Mouse (Mus musculus) neural tube, embryonic 12.5 days (tissue): Measurements from ENCODE around the gene Tnfsf18. TPM values are rescaled to one million over a fixed set of nuclear protein-coding genes. Genes with fewer than 3 reads are reported as not detected.
A peak's percentile ranks its signal among the peaks of the same experiment; 100 is the strongest.

Experiments used
- ATAC-seq: fragments of 200-750 bp; cut with Nextera tagmentation; 2 replicates; pipeline ENCODE4 v1.8.0; 2017; ENCODE audit warnings: low read depth, mild to moderate bottlenecking, moderate TSS enrichment, moderate library complexity; ENCODE audit not compliant: low FRiP score
- H3K27ac ChIP-seq: fragments of 300-500 bp; sonication (generic); 2 replicates; pipeline ENCODE4 v1.5.1; 2016
- H3K27me3 ChIP-seq: fragments of 300-500 bp; sonication (generic); replicated peaks from 2 replicates; pipeline ENCODE4 v1.6.1; 2016; ENCODE audit warnings: mild to moderate bottlenecking
- H3K36me3 ChIP-seq: fragments of 300-500 bp; sonication (generic); 2 replicates; pipeline ENCODE4 v1.6.1; 2016; ENCODE audit warnings: mild to moderate bottlenecking
- H3K4me1 ChIP-seq: fragments of 300-500 bp; sonication (generic); 2 replicates; pipeline ENCODE4 v1.6.1; 2016
- H3K4me2 ChIP-seq: fragments of 300-500 bp; sonication (generic); replicated peaks from 2 replicates; pipeline ENCODE4 v1.6.1; 2016; ENCODE audit warnings: mild to moderate bottlenecking
- H3K4me3 ChIP-seq: fragments of 300-500 bp; sonication (generic); 2 replicates; pipeline ENCODE4 v1.5.1; 2016
- H3K9ac ChIP-seq: fragments of 300-500 bp; sonication (generic); 2 replicates; pipeline ENCODE4 v1.6.1; 2016; ENCODE audit warnings: mild to moderate bottlenecking
- H3K9me3 ChIP-seq: fragments of 300-500 bp; sonication (generic); 2 replicates; pipeline ENCODE4 v1.6.1; 2016; ENCODE audit warnings: mild to moderate bottlenecking
- WGBS: fragments of 180-500 bp; shearing (Covaris S2); methylation state at CpG from one replicate; pipeline ENCODE4 v1.1.7; 2016; 5-methylcytosine and 5-hydroxymethylcytosine counted together
- polyA plus RNA-seq: library from polyadenylated mRNA; unstranded; fragments of >200 nt; fragmentation: Nextera tagmentation; extraction: Ambion mirVana; gene quantifications from 2 replicates; pipeline ENCODE4 v1.2.1, GENCODE M21; 2016

Gene Tnfsf18
- polyA plus RNA-seq: 0.09 TPM in 2 replicates

DNA sequence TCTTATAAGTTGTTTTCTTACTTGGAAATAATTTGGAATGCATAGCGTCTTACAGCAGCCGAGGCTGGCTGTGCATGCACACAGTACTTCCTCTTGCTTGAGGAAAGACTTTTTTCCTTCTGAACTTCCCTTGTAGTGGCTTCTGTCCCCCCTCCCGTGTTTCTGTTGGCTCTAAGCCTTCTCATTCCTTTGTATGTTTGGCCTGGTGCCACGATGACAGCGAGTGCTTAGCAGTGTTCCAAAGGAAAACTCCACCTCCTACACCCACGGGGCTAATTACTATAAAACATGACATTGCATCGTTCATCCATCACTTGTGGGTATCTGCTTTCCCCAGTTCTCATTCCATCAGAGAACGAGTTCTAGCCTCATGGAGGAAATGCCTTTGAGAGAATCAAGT is at the start of gene Tnfsf18:
TSS of gene Tnfsf18 (plus strand) at position 313 of the 400 bp plus-strand sequence.
- Histone ChIP-seq H3K27me3 (no peaks in the 10 kb centered on the region), H3K9ac (no peak within 1 kb of the TSS), H3K4me2 (no peak within 1 kb of the TSS), H3K4me3 (no peak within 1 kb of the TSS), H3K4me1 (no peaks in the 10 kb centered on the region), H3K36me3 (no peaks in the 10 kb centered on the region), H3K9me3 (no peaks in the 10 kb centered on the region), H3K27ac (no peak within 1 kb of the TSS)
- no peak for ATAC-seq
- 58% methylated on average over 8 of the region's 8 CpGs for WGBS

DNA sequence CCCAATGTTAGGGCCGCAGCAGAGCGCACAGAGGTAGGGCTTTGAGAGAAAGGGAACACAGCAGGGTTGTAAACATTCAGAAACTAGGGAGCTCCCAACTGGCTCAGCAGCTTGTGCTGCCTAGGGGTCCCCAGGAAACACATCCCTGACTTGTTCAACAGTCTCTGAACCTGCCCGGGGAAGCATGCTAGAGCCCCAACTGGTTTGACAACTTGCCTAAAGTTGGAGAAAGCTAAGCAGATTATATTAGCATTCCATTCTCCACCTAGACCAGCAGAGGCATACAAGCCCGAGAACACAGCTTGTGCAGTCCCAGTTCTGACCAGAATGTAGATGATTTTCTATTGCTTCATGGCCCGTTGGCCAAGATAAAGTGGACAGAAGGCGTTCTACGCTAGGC is 49.6 kb upstream of the Tnfsf18 start:
- Histone ChIP-seq H3K4me1 (0 out of 2 replicates have a peak, but pooled peaks cover 8% of the 10 kb centered on the region), H3K4me2 (no peak overlapping the region), H3K9me3 (no peaks in the 10 kb centered on the region), H3K27ac (no peak overlapping the region), H3K4me3 (no peak overlapping the region), H3K36me3 (no peaks in the 10 kb centered on the region), H3K27me3 (no peaks in the 10 kb centered on the region), H3K9ac (no peak overlapping the region)
- ATAC-seq: 0 out of 2 replicates have a peak, but pooled peaks have one; percentile 25
- WGBS: 61% methylated on average over 7 of the region's 7 CpGs

DNA sequence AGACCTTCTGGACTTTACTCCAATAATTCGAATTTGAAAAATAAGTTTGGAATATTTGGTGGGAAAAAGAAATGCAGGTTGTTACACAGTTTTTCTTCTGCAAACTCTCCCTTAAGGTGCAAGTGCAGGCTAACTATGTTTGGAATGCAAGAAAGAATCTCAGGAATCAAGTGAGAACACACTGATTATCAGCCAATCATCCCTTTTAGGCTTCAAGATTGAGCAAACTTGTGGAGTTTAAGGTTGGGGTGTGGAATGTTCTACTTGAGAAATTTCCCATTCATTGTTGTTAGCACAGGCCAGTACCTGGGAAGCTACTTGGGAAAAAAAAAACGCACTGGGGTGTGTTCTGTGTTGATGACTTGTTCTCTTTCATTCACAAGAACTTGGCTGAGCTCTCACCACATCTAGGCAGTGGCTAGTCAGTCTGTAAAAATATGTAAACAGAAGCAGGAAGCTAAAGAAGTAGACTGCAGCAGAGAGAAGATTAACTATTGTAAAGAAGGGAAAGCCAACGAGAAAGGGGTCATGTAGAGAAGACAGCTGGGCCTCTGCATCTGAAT is 42.7 kb upstream of the Tnfsf18 start:
- Histone ChIP-seq H3K4me2 (no peak overlapping the region), H3K4me3 (no peak overlapping the region), H3K27ac (no peak overlapping the region), H3K27me3 (no peaks in the 10 kb centered on the region), H3K9me3 (no peaks in the 10 kb centered on the region), H3K4me1 (no peaks in the 10 kb centered on the region), H3K9ac (no peak overlapping the region), H3K36me3 (no peaks in the 10 kb centered on the region)
- 55% methylated on average over 3 of the region's 3 CpGs for WGBS
- ATAC-seq: no peak

DNA sequence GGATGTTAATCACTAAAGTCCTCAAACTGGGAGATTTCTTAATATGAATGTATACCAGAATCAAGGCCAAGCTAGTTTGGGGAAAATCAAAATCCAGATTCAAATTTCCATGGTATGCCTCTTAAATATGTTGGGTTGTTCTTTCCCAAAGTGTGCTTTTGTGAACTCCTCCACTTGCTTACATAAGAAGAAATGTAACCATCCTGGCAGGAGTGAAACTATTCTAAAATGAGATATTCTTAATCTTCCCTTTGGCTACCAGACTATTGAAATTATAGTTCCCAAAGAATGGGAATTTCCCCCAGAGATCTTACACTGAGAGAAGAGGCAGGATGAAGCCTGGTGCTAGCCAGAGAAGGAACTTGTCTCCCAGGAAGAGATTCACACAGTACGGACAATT is 42.2 kb upstream of the Tnfsf18 start:
- Histone ChIP-seq H3K36me3 (no peaks in the 10 kb centered on the region), H3K4me2 (no peak overlapping the region), H3K4me3 (no peak overlapping the region), H3K9ac (no peak overlapping the region), H3K27me3 (no peaks in the 10 kb centered on the region), H3K4me1 (no peaks in the 10 kb centered on the region), H3K9me3 (no peaks in the 10 kb centered on the region), H3K27ac (no peak overlapping the region)
- no peak for ATAC-seq
- 89% methylated on average over 1 of the region's 1 CpGs for WGBS

DNA sequence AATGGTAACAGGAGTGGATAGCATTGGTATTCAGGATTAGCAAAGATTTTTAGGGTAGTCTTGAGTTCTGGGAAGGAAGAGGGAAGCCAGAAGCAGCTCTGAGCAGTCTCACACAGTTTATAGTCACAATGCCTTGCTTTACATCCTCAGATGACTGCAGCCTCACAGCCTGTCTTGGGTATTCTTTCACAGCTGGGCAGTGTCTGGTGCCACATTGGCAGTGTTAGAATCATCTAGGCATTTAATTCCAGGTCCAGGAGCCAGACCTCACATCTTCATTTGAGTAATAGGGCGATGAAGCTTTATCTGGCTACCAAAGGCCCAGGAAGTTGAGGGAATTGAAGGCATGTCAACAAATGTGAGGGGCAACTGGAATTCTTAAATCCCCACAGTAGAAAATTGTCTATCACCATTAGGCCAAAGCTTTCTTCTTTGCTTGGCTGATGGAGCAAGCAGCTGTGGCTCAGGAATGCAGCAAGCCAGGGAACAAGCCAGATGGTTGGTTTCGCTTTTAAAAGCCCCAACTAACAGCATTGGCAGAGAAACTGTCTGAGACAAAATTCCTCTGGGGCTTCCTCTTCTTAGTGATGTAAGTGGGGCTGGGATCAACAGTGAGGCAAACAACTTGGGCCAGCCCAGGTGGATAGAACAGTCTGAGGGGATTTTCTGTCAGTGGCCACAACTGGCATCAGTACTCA is 30.9 kb upstream of the Tnfsf18 start:
- 74% methylated on average over 2 of the region's 2 CpGs for WGBS
- no peaks in the 10 kb centered on the region for H3K27me3 ChIP-seq
- H3K4me1 ChIP-seq: no peaks in the 10 kb centered on the region
- ATAC-seq: no peak
- no peak overlapping the region for H3K4me3 ChIP-seq
- H3K27ac ChIP-seq: no peak overlapping the region
- no peaks in the 10 kb centered on the region for H3K9me3 ChIP-seq
- no peak overlapping the region for H3K9ac ChIP-seq
- no peak overlapping the region for H3K4me2 ChIP-seq
- no peaks in the 10 kb centered on the region for H3K36me3 ChIP-seq

DNA sequence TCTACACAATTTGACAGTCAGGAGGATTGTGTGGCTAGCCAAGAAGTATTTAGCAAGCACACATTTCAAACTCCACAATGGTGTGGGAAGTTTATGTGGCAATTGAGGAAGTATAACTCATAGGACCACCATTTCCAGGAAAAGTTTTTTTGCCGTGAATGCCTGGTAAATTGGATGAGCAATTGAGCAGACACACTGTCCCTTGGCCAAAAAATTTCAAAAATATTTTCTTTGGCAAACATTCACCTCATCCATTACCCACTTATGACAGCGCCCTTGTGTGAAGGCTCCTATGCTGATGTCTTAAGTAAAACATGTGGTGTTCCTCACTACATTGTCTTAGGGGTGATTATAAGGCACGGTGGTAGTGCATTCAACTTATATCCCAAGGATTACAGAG is 17.2 kb upstream of the Tnfsf18 start:
- H3K4me1 ChIP-seq: no peaks in the 10 kb centered on the region
- no peak overlapping the region for H3K4me2 ChIP-seq
- H3K36me3 ChIP-seq: no peaks in the 10 kb centered on the region
- H3K9me3 ChIP-seq: no peaks in the 10 kb centered on the region
- no peak overlapping the region for H3K27ac ChIP-seq
- no peak for ATAC-seq
- 86% methylated on average over 3 of the region's 3 CpGs for WGBS
- no peak overlapping the region for H3K9ac ChIP-seq
- H3K4me3 ChIP-seq: no peak overlapping the region
- no peaks in the 10 kb centered on the region for H3K27me3 ChIP-seq

DNA sequence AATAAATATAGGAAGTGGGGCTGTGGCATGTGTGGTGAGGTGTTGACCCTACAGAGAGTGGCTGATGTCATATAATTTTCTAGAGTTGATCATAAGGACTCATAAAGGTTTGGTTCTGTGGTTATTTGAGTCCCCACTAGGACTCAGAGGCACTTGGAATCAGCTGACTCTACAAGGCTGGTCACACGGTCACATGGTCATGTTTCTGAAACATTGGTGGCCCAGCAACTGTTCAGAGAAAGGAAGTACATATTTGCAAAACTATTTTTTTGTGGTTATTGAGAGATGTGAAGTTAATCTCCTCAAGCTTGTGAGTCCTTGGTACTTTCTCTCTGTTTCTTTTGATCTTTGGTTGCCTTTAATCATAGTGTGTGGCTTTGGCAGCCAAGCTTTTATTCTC is 14.6 kb upstream of the Tnfsf18 start:
- ATAC-seq: no peak
- Histone ChIP-seq H3K27ac (no peak overlapping the region), H3K27me3 (no peaks in the 10 kb centered on the region), H3K36me3 (no peaks in the 10 kb centered on the region), H3K9me3 (no peaks in the 10 kb centered on the region), H3K4me2 (no peak overlapping the region), H3K4me1 (no peaks in the 10 kb centered on the region), H3K4me3 (no peak overlapping the region), H3K9ac (no peak overlapping the region)
- 85% methylated on average over 1 of the region's 1 CpGs for WGBS

DNA sequence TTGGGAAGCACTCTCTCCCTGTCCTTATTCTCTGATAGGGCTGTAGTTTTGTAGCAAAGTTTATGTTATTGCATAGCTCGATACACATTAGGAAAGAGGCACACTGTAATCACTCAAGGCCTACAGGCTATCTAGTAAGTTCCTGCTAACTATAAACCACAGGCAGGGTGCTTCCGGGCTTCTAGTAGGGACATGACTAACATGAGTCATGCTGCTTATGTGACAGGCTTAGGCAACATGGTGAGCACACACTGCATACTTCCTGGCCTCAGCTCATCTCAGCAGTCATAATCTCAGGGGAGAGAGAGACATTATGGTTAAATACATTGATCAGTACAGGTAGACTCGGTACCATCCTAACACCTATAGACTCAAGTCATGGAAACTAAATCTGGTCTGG is 12.2 kb upstream of the Tnfsf18 start:
- ATAC-seq: no peak
- Histone ChIP-seq H3K36me3 (no peaks in the 10 kb centered on the region), H3K4me2 (no peak overlapping the region), H3K4me1 (no peaks in the 10 kb centered on the region), H3K27ac (no peak overlapping the region), H3K9me3 (no peaks in the 10 kb centered on the region), H3K27me3 (no peaks in the 10 kb centered on the region), H3K4me3 (no peak overlapping the region), H3K9ac (no peak overlapping the region)
- 93% methylated on average over 3 of the region's 3 CpGs for WGBS

DNA sequence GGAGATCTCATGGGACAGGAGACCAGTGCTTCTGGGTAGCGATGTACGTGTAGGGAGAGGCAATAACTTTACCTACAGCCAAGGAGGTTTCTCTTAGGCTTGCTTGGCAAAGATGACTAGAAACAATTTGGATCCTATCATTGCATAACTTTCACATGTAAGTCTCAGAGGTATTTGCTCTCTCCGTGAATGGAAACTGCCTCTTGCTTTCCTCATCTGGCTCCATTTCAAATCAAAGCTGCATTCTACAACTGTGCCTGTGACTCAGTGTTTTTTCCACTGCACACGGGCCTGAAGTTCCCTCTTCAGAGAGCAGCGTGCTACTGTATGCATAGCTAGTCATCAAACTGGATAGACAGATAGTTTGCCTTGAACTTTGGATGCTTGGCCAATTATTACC is 7.4 kb upstream of the Tnfsf18 start:
- Histone ChIP-seq H3K4me1 (no peaks in the 10 kb centered on the region), H3K27ac (no peak overlapping the region), H3K27me3 (no peaks in the 10 kb centered on the region), H3K36me3 (no peaks in the 10 kb centered on the region), H3K9me3 (no peaks in the 10 kb centered on the region), H3K4me2 (no peak overlapping the region), H3K4me3 (no peak overlapping the region), H3K9ac (no peak overlapping the region)
- 89% methylated on average over 5 of the region's 5 CpGs for WGBS
- ATAC-seq: no peak

DNA sequence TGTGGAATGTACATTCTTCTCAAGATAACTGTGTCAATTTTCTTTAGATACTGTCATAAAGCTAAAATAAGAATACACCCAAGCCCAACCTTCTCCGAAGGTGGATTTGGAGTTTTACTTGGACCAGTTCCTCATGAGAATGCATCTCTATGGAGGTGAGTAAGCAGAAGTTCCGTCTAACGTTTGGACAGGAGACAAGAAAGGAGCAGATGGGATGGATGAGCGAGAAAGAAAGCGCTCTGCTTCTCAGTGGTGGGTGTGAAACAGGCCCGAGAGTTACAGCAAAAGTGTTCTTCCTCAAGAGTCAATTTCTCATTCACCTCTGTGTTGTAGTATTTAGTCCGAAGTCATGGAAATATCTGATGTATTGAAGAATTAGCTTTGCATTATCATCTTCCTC is 2.7 kb upstream of the Tnfsf18 start:
- 90% methylated on average over 7 of the region's 7 CpGs for WGBS
- no peak overlapping the region for H3K4me3 ChIP-seq
- no peaks in the 10 kb centered on the region for H3K27me3 ChIP-seq
- no peak overlapping the region for H3K4me2 ChIP-seq
- H3K9ac ChIP-seq: no peak overlapping the region
- H3K36me3 ChIP-seq: no peaks in the 10 kb centered on the region
- no peak for ATAC-seq
- no peaks in the 10 kb centered on the region for H3K9me3 ChIP-seq
- H3K4me1 ChIP-seq: no peaks in the 10 kb centered on the region
- no peak overlapping the region for H3K27ac ChIP-seq

DNA sequence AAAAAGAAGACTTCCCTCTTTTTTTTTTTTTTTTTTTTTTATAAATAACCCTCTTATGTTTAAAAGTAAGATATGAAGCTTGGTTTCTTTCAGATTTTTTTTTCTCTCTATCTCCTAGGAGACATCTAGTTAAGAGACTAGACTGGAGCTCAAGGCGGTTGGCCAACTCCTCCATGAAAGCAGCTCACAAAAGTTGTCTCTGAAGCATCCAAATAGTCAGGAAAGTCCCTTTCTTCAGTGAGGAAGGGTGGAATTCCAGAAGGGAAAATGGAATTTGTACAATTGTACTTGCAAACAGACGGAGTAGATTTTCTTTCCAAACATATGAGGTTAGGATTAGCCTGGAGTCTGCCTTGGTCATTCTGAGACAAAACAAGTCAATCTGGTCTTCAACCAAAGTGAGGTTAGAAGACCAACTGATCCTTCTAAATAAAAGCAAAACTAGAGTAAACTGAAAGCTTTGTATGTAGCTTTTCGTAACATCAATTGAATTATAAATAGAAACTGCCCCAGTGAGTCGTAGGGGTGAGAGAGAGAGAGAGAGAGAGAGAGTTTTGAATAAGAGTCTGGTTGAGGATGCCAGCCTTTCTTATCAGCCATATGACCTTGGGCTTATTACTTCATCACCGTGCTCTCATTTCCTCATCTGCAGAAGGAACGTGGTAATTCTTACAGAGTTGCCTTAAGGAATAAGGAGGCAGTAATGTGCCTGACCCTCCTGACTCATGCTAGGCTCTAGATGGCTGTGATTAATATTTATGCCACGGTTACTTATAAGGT is 2.6 kb downstream of the Tnfsf18 start:
- Histone ChIP-seq H3K27ac (no peak overlapping the region), H3K4me2 (no peak overlapping the region), H3K9me3 (no peaks in the 10 kb centered on the region), H3K9ac (no peak overlapping the region), H3K4me3 (no peak overlapping the region), H3K27me3 (no peaks in the 10 kb centered on the region), H3K4me1 (no peaks in the 10 kb centered on the region), H3K36me3 (no peaks in the 10 kb centered on the region)
- WGBS: 83% methylated on average over 7 of the region's 7 CpGs
- no peak for ATAC-seq

DNA sequence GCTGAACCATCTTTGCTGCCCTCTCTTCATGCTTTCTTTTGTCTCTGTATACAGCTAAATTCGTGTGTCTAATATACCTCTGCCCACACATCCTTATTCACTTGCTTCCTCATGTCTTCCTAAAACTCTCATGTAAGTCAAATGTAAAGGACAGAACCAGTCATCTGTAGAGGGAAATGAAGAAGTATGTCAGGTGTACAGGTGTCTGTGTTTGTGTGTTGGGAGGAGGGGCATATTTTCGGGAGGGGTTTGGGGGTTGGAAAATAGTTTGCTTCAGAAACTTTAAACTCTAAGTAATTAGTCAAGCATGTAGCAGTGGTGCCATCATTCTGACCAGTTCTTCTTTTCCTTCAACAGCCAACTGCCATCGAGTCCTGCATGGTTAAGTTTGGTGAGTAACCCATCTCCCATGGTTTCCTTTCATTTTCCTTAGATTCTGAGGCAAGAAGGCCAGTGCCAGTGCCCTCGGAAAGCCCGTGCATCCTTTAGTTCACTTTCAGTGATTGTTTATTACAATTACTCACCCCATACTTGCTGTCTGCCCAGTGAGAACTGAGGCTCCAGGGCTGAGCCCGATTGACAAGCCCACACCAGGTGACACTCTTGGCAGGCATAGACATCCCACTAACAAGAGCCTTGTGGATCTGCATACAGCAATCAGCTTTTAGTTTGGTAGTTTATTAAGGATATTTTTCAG is 5.8 kb downstream of the Tnfsf18 start:
- Histone ChIP-seq H3K27me3 (no peaks in the 10 kb centered on the region), H3K4me1 (no peaks in the 10 kb centered on the region), H3K9ac (no peak overlapping the region), H3K4me3 (no peak overlapping the region), H3K4me2 (no peak overlapping the region), H3K36me3 (no peaks in the 10 kb centered on the region), H3K27ac (no peak overlapping the region), H3K9me3 (no peaks in the 10 kb centered on the region)
- no peak for ATAC-seq
- 86% methylated on average over 6 of the region's 6 CpGs for WGBS
